Mouse (Mus musculus) small intestine, adult 2 months (tissue): ENCODE data around the gene Nup54.

ENCODE experiments used
- CTCF ChIP-seq: fragments of 200-500 bp; IDR thresholded peaks from 2 replicates; pipeline ENCODE4 v1.5.1; 2012; ENCODE audit warnings: low read depth, mild to moderate bottlenecking, control low read depth, inconsistent platforms, low read length, moderate library complexity, mixed read lengths; ENCODE audit not compliant: insufficient replicate concordance, insufficient read length; ENCODE audit errors: extremely low read depth
- POLR2A ChIP-seq: fragments of 200-500 bp; IDR thresholded peaks from 2 replicates; pipeline ENCODE4 v1.6.1; 2012; ENCODE audit warnings: low read depth, mild to moderate bottlenecking, control low read depth, inconsistent platforms, low read length, moderate library complexity

- no peak for TF ChIP-seq CTCF
- no peak for TF ChIP-seq POLR2A
These were observed 3.4 kb downstream of the Nup54 start for GRCm38 (mm10) chr5:92431611-92432010.
